Mouse (Mus musculus) hindbrain, embryonic 11.5 days (tissue): ENCODE measurements around the gene Gphn. TPM values are rescaled to one million over a fixed set of nuclear protein-coding genes. Genes with fewer than 3 reads are reported as not detected.

Source experiments
- ATAC-seq: fragments of 200-750 bp; cut with Nextera tagmentation; 2 replicates; pipeline ENCODE4 v1.8.0; 2017; ENCODE audit warnings: mild to moderate bottlenecking, moderate TSS enrichment, moderate library complexity; ENCODE audit not compliant: low FRiP score
- DNase-seq: peaks from one replicate; pipeline ENCODE4 v3.0.0-alpha.2; 2015; ENCODE audit warnings: low spot score
- H3K27ac ChIP-seq: fragments of 300-500 bp; sonication (generic); 2 replicates; pipeline ENCODE4 v1.5.1; 2014; ENCODE audit warnings: mild to moderate bottlenecking, low read depth, low read length
- H3K27me3 ChIP-seq: fragments of 300-500 bp; sonication (generic); 2 replicates; pipeline ENCODE4 v1.6.1; 2014; ENCODE audit warnings: mild to moderate bottlenecking, low read length, moderate library complexity, mixed read lengths; ENCODE audit not compliant: control insufficient read depth, insufficient read depth
- H3K36me3 ChIP-seq: fragments of 300-500 bp; sonication (generic); 2 replicates; pipeline ENCODE4 v1.6.1; 2014; ENCODE audit warnings: mild to moderate bottlenecking, low read length, moderate library complexity, mixed read lengths; ENCODE audit not compliant: control insufficient read depth, insufficient read depth
- H3K4me1 ChIP-seq: fragments of 300-500 bp; sonication (generic); replicated peaks from 2 replicates; pipeline ENCODE4 v1.6.1; 2014; ENCODE audit warnings: low read length, mixed read lengths; ENCODE audit not compliant: control insufficient read depth, insufficient read depth
- H3K4me2 ChIP-seq: fragments of 300-500 bp; sonication (generic); replicated peaks from 2 replicates; pipeline ENCODE4 v1.6.1; 2014; ENCODE audit warnings: mild to moderate bottlenecking, low read depth, low read length
- H3K4me3 ChIP-seq: fragments of 300-500 bp; sonication (generic); 2 replicates; pipeline ENCODE4 v1.5.1; 2014; ENCODE audit warnings: low read depth, low read length
- H3K9ac ChIP-seq: fragments of 300-500 bp; sonication (generic); 2 replicates; pipeline ENCODE4 v1.6.1; 2014; ENCODE audit warnings: low read depth, low read length
- H3K9me3 ChIP-seq: fragments of 300-500 bp; sonication (generic); 2 replicates; pipeline ENCODE4 v1.6.1; 2016; ENCODE audit warnings: low read length; ENCODE audit not compliant: control insufficient read depth
- WGBS: fragments of 180-500 bp; shearing (Covaris S2); extraction: QIAGEN DNeasy Blood & Tissue Kit; methylation state at CpG from one replicate; pipeline ENCODE4 v1.1.7; 2014; 5-methylcytosine and 5-hydroxymethylcytosine counted together
- polyA plus RNA-seq: library from polyadenylated mRNA; unstranded; fragments of >200 nt; fragmentation: Nextera tagmentation; extraction: Ambion mirVana; gene quantifications from 2 replicates; pipeline ENCODE4 v1.2.1, GENCODE M21; 2014

Gphn gene
- polyA plus RNA-seq, 1 experiment from 2014 or later: 22.5 TPM

GRCm38 (mm10) chr12:78717783-78718182 is 491.6 kb downstream of the Gphn start:
- no peaks in the 10 kb centered on the region for H3K9me3 ChIP-seq
- WGBS: 82% methylated on average over 2 of the region's 2 CpGs
- H3K4me1 ChIP-seq: no peaks in the 10 kb centered on the region
- DNase-seq (no peak), ATAC-seq (no peak)
- no peaks in the 10 kb centered on the region for H3K36me3 ChIP-seq
- H3K4me2 ChIP-seq: no peak overlapping the region
- no peak overlapping the region for H3K27ac ChIP-seq
- no peak overlapping the region for H3K9ac ChIP-seq
- H3K27me3 ChIP-seq: no peaks in the 10 kb centered on the region
- H3K4me3 ChIP-seq: no peak overlapping the region

DNA sequence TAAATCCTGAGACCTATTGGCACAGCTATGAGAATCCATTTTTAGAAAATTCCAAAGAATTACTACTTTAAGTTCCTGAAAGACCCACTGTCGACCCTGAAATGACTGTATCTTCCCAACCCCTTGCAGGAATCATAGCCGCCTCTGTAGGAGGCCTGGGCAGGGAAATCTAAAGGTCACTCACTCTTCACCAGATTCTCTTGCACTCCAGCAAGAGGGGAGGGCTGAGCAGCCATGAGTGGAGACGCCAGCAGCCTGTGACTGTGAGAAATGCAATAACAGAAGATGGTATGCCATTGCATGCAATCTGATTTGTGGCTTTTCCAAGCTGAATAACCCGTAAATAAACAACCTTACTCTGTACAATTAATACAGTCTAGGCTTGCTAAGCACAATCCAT is 501.5 kb downstream of the Gphn start:
- no peak overlapping the region for H3K27ac ChIP-seq
- H3K4me1 ChIP-seq: no peaks in the 10 kb centered on the region
- ATAC-seq: no peak
- H3K9ac ChIP-seq: no peak overlapping the region
- no peak overlapping the region for H3K4me3 ChIP-seq
- no peaks in the 10 kb centered on the region for H3K27me3 ChIP-seq
- DNase-seq: no peak
- no peaks in the 10 kb centered on the region for H3K9me3 ChIP-seq
- no peak overlapping the region for H3K4me2 ChIP-seq
- H3K36me3 ChIP-seq: no peaks in the 10 kb centered on the region
- WGBS: 64% methylated on average over 4 of the region's 4 CpGs

Other genes with a start within 250 kb of the Gphn start
- not detected in 2 replicates for gene Gm6657, start 32.1 kb upstream of the Gphn start, polyA plus RNA-seq